Mouse (Mus musculus) midbrain, embryonic 16.5 days (tissue): ENCODE measurements around the gene Sertad4. TPM values are rescaled to one million over a fixed set of nuclear protein-coding genes. Genes with fewer than 3 reads are reported as not detected.

Experiments used
- ATAC-seq: fragments of 200-750 bp; cut with Nextera tagmentation; 2 replicates; pipeline ENCODE4 v1.8.0; 2017; ENCODE audit warnings: moderate TSS enrichment
- H3K27ac ChIP-seq: fragments of 300-500 bp; sonication (generic); 2 replicates; pipeline ENCODE4 v1.5.1; 2014; ENCODE audit warnings: mild to moderate bottlenecking, low read length, mixed read lengths
- H3K27me3 ChIP-seq: fragments of 300-500 bp; sonication (generic); 2 replicates; pipeline ENCODE4 v1.6.1; 2014; ENCODE audit warnings: low read depth, low read length, mixed read lengths; ENCODE audit not compliant: control insufficient read depth, insufficient read depth
- H3K36me3 ChIP-seq: fragments of 300-500 bp; sonication (generic); 2 replicates; pipeline ENCODE4 v1.6.1; 2014; ENCODE audit warnings: mild to moderate bottlenecking, low read length, moderate library complexity, mixed read lengths; ENCODE audit not compliant: control insufficient read depth, insufficient read depth
- H3K4me1 ChIP-seq: fragments of 300-500 bp; sonication (generic); 2 replicates; pipeline ENCODE4 v1.6.1; 2014; ENCODE audit warnings: mild to moderate bottlenecking, low read length, mixed read lengths; ENCODE audit not compliant: control insufficient read depth, insufficient read depth
- H3K4me2 ChIP-seq: fragments of 300-500 bp; sonication (generic); 2 replicates; pipeline ENCODE4 v1.6.1; 2014; ENCODE audit warnings: mild to moderate bottlenecking, low read length, mixed read lengths
- H3K4me3 ChIP-seq: fragments of 300-500 bp; sonication (generic); 2 replicates; pipeline ENCODE4 v1.5.1; 2014; ENCODE audit warnings: low read depth, mild to moderate bottlenecking, low read length, moderate library complexity, mixed read lengths
- H3K9ac ChIP-seq: fragments of 300-500 bp; sonication (generic); 2 replicates; pipeline ENCODE4 v1.6.1; 2014; ENCODE audit warnings: low read depth, low read length, mixed read lengths
- H3K9me3 ChIP-seq: fragments of 300-500 bp; sonication (generic); replicated peaks from 2 replicates; pipeline ENCODE4 v1.6.1; 2014; ENCODE audit warnings: mild to moderate bottlenecking, low read length, mixed read lengths; ENCODE audit not compliant: control insufficient read depth, poor library complexity, severe bottlenecking
- WGBS: fragments of 180-500 bp; shearing (Covaris S2); extraction: QIAGEN DNeasy Blood & Tissue Kit; methylation state at CpG from one replicate; pipeline ENCODE4 v1.1.7; 2014; 5-methylcytosine and 5-hydroxymethylcytosine counted together
- polyA plus RNA-seq: library from polyadenylated mRNA; unstranded; fragments of >200 nt; fragmentation: Nextera tagmentation; extraction: Ambion mirVana; gene quantifications from 2 replicates; pipeline ENCODE4 v1.2.1, GENCODE M21; 2015

The Sertad4 gene
- polyA plus RNA-seq, 1 experiment from 2014 or later, result 26.3 TPM

- Histone ChIP-seq H3K4me1 (no peaks in the 10 kb centered on the region), H3K9me3 (no peaks in the 10 kb centered on the region), H3K4me2 (no peak overlapping the region), H3K36me3 (no peaks in the 10 kb centered on the region), H3K9ac (no peak overlapping the region), H3K27ac (no peak overlapping the region), H3K27me3 (no peaks in the 10 kb centered on the region), H3K4me3 (no peak overlapping the region)
- no peak for ATAC-seq
- WGBS, result 50% methylated on average over 10 of the region's 10 CpGs
Observed at GRCm38 (mm10) chr1:192806168-192807157, 49.1 kb downstream of the Sertad4 start.

- Histone ChIP-seq H3K36me3 (no peaks in the 10 kb centered on the region), H3K9me3 (no peaks in the 10 kb centered on the region), H3K27ac (no peak overlapping the region), H3K4me3 (no peak overlapping the region), H3K4me1 (peaks cover 16% of the 10 kb centered on the region), H3K4me2 (no peak overlapping the region), H3K9ac (no peak overlapping the region), H3K27me3 (no peaks in the 10 kb centered on the region)
- ATAC-seq, result no peak
- 89% methylated on average over 8 of the region's 8 CpGs for WGBS
Observed at GRCm38 (mm10) chr1:192800338-192800737, 55.2 kb downstream of the Sertad4 start.

GRCm38 (mm10) chr1:192799165-192799991, 56.2 kb downstream of the Sertad4 start:
- H3K27ac ChIP-seq, result no peak overlapping the region; the same call in 1 of the 2 replicates
- H3K9ac ChIP-seq, result no peak overlapping the region
- no peak overlapping the region for H3K4me2 ChIP-seq
- H3K27me3 ChIP-seq, result no peaks in the 10 kb centered on the region
- WGBS, result 24% methylated on average over 10 of the region's 10 CpGs
- H3K4me3 ChIP-seq, result no peak overlapping the region
- H3K4me1 ChIP-seq, result peaks cover 16% of the 10 kb centered on the region
- ATAC-seq, result peak; percentile 54; the same call in 1 of the 2 replicates
- no peaks in the 10 kb centered on the region for H3K9me3 ChIP-seq
- H3K36me3 ChIP-seq, result no peaks in the 10 kb centered on the region

GRCm38 (mm10) chr1:192798212-192799164, 57.1 kb downstream of the Sertad4 start:
- 77% methylated on average over 16 of the region's 16 CpGs for WGBS
- no peaks in the 10 kb centered on the region for H3K9me3 ChIP-seq
- H3K36me3 ChIP-seq, result no peaks in the 10 kb centered on the region
- H3K27me3 ChIP-seq, result no peaks in the 10 kb centered on the region
- no peak overlapping the region for H3K27ac ChIP-seq
- H3K4me2 ChIP-seq, result no peak overlapping the region
- no peak for ATAC-seq
- no peak overlapping the region for H3K4me3 ChIP-seq
- H3K9ac ChIP-seq, result no peak overlapping the region
- H3K4me1 ChIP-seq, result peaks cover 16% of the 10 kb centered on the region

GRCm38 (mm10) chr1:192797011-192797274, 58.6 kb downstream of the Sertad4 start:
- WGBS, result 45% methylated on average over 3 of the region's 3 CpGs
- Histone ChIP-seq H3K27me3 (no peaks in the 10 kb centered on the region), H3K36me3 (no peaks in the 10 kb centered on the region), H3K4me3 (no peak overlapping the region), H3K27ac (peak overlapping the region; percentile 73), H3K9me3 (no peaks in the 10 kb centered on the region), H3K9ac (no peak overlapping the region), H3K4me1 (peaks cover 19% of the 10 kb centered on the region), H3K4me2 (no peak overlapping the region)
- ATAC-seq, result no peak; the same call in 1 of the 2 replicates

GRCm38 (mm10) chr1:192796201-192797010, 59.1 kb downstream of the Sertad4 start:
- peak; percentile 59 for ATAC-seq
- H3K27me3 ChIP-seq, result no peaks in the 10 kb centered on the region
- WGBS, result 10% methylated on average over 11 of the region's 21 CpGs
- H3K4me3 ChIP-seq, result no peak overlapping the region
- H3K27ac ChIP-seq, result peak overlapping the region; percentile 73
- no peak overlapping the region; the same call in 1 of the 2 replicates for H3K9ac ChIP-seq
- H3K36me3 ChIP-seq, result no peaks in the 10 kb centered on the region
- H3K4me2 ChIP-seq, result 0 out of 2 replicates have a peak overlapping the region, but pooled peaks have one; percentile 8
- no peaks in the 10 kb centered on the region for H3K9me3 ChIP-seq
- peaks cover 24% of the 10 kb centered on the region for H3K4me1 ChIP-seq

GRCm38 (mm10) chr1:192794957-192795745, 60.4 kb downstream of the Sertad4 start:
- H3K27me3 ChIP-seq, result no peaks in the 10 kb centered on the region
- no peak overlapping the region for H3K4me3 ChIP-seq
- H3K9ac ChIP-seq, result no peak overlapping the region
- H3K4me2 ChIP-seq, result no peak overlapping the region
- H3K4me1 ChIP-seq, result peaks cover 27% of the 10 kb centered on the region
- no peaks in the 10 kb centered on the region for H3K36me3 ChIP-seq
- H3K9me3 ChIP-seq, result no peaks in the 10 kb centered on the region
- H3K27ac ChIP-seq, result no peak overlapping the region
- ATAC-seq, result no peak
- WGBS, result 61% methylated on average over 9 of the region's 9 CpGs
